Comparison of ENCODE assay signal across 8 mouse cellular contexts in the genomic region with DNA sequence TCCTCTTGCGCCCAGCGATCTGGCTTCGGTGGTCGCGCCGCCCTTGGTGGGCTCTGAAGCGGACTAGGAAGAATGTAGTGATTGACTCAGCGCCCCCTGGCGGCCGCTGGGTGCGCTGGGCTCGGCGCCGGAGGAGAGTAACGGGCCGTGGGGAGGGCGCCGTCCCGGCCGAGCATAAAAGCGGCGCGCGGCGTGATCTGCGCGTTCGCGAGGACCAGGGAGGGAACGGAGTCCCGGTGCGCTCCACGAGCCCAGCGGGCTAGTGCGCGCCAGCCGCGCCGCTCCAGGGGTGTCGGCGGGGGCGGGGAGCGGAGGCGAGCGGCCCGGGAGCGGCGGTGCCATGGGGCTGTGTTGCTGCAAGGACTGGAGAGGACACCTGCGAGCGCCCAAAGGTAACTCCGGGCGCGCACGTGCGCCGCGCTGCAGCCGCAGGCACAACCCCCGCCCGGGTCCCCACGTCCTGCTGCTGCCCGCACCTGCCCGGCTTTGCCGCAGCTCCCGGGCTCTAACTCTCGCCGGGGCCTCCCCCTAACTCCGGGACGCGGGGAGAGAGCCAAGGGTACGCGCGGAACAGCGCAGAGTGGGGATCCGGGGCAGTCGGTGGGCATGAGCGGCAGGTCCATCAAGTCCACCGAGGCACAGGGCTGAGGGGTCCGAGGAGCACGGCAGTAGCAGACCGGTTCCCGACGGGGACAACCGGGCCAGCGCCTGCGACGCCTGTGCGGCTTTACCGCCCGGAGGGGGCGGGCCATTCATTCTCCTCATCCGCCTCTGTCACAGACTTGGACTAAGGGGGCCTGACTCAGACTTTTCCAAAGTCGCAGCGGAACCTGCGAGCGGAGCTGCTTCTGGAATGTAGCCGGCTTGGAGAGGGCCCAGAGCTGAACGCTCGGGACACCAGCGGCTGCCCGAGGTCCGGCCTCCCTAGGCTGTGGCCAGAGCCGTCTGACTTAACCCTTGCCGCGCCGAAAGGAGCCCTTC.
DNase-seq lines count a peak whose midpoint lies in the region; ATAC-seq and TF ChIP-seq lines count a peak whose summit lies in the region.

No protein-coding gene starts in this region.

- TF ChIP-seq RAD21 in MEL (IDR thresholded peaks at IDR 0.05; ENCODE audit: low read depth, low read length) = no peak

- no peaks in the 10 kb centered on the region; a peak in 1 of 4 replicates for H3K27me3 ChIP-seq in MEL (ENCODE audit: control insufficient read depth in 1 of 2, insufficient read depth in 2 of 2, low read length in 2 of 2)
- H3K27me3 ChIP-seq in lung, embryonic 16.5 days (ENCODE audit: control insufficient read depth, insufficient read depth, low read depth, low read length) = no peaks in the 10 kb centered on the region

- H3K27ac ChIP-seq in MEL (ENCODE audit: control insufficient read depth, low read depth, low read length) = no peak overlapping the region
- no peak overlapping the region for H3K27ac ChIP-seq in layer of hippocampus, adult 2 months
- H3K27ac ChIP-seq in lung, embryonic 16.5 days (ENCODE audit: low read length) = peak overlapping the region; percentile 73

- no peaks in the 10 kb centered on the region for H3K9me3 ChIP-seq in MEL (replicated peaks; ENCODE audit: insufficient read depth, low read length)
- H3K9me3 ChIP-seq in lung, embryonic 16.5 days (ENCODE audit: control insufficient read depth, low read length) = no peaks in the 10 kb centered on the region

- H3K4me2 ChIP-seq in lung, embryonic 16.5 days (ENCODE audit: low read depth, low read length) = peak overlapping the region; percentile 100

- 0 out of 4 replicates have a peak, but pooled peaks cover 0 to 4% of the 10 kb centered on the region in 2 experiments for H3K4me1 ChIP-seq in MEL (ENCODE audit: control insufficient read depth in 1 of 2, insufficient read depth in 2 of 2, low read length in 2 of 2)
- peaks cover 18% of the 10 kb centered on the region for H3K4me1 ChIP-seq in lung, embryonic 16.5 days (replicated peaks; ENCODE audit: control insufficient read depth, insufficient read depth, low read length)

- WGBS in lung, embryonic 16.5 days = under 1% methylated on average over 98 of the region's 106 CpGs

- H3K9ac ChIP-seq in MEL (ENCODE audit: control insufficient read depth, low read depth, low read length, poor library complexity, severe bottlenecking) = no peak overlapping the region
- H3K9ac ChIP-seq in lung, embryonic 16.5 days (ENCODE audit: low read length) = peak overlapping the region; percentile 69

- H3K79me2 ChIP-seq in MEL (ENCODE audit: control insufficient read depth, insufficient read depth, low read length, poor library complexity) = no peaks in the 10 kb centered on the region

- no peaks in the 10 kb centered on the region for H3K36me3 ChIP-seq in MEL (ENCODE audit: control insufficient read depth in 1 of 2, insufficient read depth in 2 of 2, low read length in 2 of 2)
- H3K36me3 ChIP-seq in lung, embryonic 16.5 days (ENCODE audit: control insufficient read depth, insufficient read depth, low read length) = no peaks in the 10 kb centered on the region

- ATAC-seq in hematopoietic stem cell, adult 5-6 weeks (replicated peaks in 1 of 2; ENCODE audit: insufficient read depth in 1 of 2, low FRiP score in 2 of 2, low TSS enrichment in 1 of 2, low read depth in 1 of 2, poor library complexity in 2 of 2, severe bottlenecking in 2 of 2) = peak; percentile 29 to 37; a peak in 2 of 4 replicates
- ATAC-seq in lung, embryonic 16.5 days (ENCODE audit: low read depth) = peak; percentile 82

- peak in 2 of 3 experiments; percentile 57 to 83; a peak in 5 of 6 replicates for TF ChIP-seq CTCF in MEL (IDR thresholded peaks at IDR 0.05 in 2 of 3, conservative IDR thresholded peaks at IDR 0.05 in 1 of 3; ENCODE audit: control insufficient read depth in 1 of 3, insufficient read depth in 1 of 3, low read depth in 2 of 3, low read length in 3 of 3, poor library complexity in 1 of 3, severe bottlenecking in 1 of 3)
- peak; percentile 98 for TF ChIP-seq CTCF in layer of hippocampus, adult 2 months (conservative IDR thresholded peaks at IDR 0.05)

- DNase-seq in MEL (ENCODE audit: low read depth, low spot score) = peak; percentile 29
- DNase-seq in cerebellum, adult 18-20 months = peak; percentile 41 to 60
- peak; percentile 85 for DNase-seq in forelimb bud, embryonic 11.5 days (ENCODE audit: low read depth, low spot score)
- peak in 1 of 2 experiments; percentile 62 for DNase-seq in layer of hippocampus, adult 2 months (ENCODE audit: low spot score in 2 of 2)
- peak; percentile 77 for DNase-seq in ovary, postnatal 14 days (ENCODE audit: low spot score)
- peak; percentile 25 to 73 for DNase-seq in thymus, postnatal 10 days (ENCODE audit: low spot score in 2 of 2)

- no peak for TF ChIP-seq EP300 in MEL (IDR thresholded peaks at IDR 0.05; ENCODE audit: low read depth in 1 of 2, low read length in 2 of 2)

- TF ChIP-seq POLR2A in MEL (IDR thresholded peaks at IDR 0.05; ENCODE audit: control insufficient read depth in 1 of 2, insufficient read depth in 1 of 2, low read depth in 1 of 2, low read length in 2 of 2, poor library complexity in 1 of 2) = no peak

- peak overlapping the region; percentile 11 to 38; a peak in 3 of 4 replicates for H3K4me3 ChIP-seq in MEL (ENCODE audit: control insufficient read depth in 1 of 2, insufficient read depth in 1 of 2, low read depth in 2 of 2, low read length in 2 of 2)
- H3K4me3 ChIP-seq in layer of hippocampus, adult 2 months = peak overlapping the region; percentile 62
- H3K4me3 ChIP-seq in lung, embryonic 16.5 days (ENCODE audit: low read length) = peak overlapping the region; percentile 68

TF ChIP-seq in MEL, 35 proteins besides CTCF, POLR2A, EP300 and RAD21:
- peak; percentile 20; the same call in 1 of the 2 replicates for TF ChIP-seq SMC3 (IDR thresholded peaks at IDR 0.05; ENCODE audit: low read depth, low read length)
- TF ChIP-seq GABPA (IDR thresholded peaks at IDR 0.05; ENCODE audit: low read depth, low read length) = no peak
